16 mouse cellular contexts compared by ENCODE assay signal in genomic region chr3:38636806-38637205, GRCm38 (mm10).
"Had no signal": no experiment of that assay in that cellular context is flagged by ENCODE, and none has a peak within 500 bp of the region (broad histone marks: within the 10 kb centered on the region; RNA-seq: fewer than 3 reads in every experiment).

No protein-coding gene starts in this region.

- DNase-seq: retina, postnatal 1 day; right cerebral cortex, adult 18-20 months; right cerebral cortex, postnatal 14 days; right cerebral cortex, postnatal 25 days; right cerebral cortex, postnatal 4 days; spleen, adult 18-20 months; thymus, adult 18-20 months; thymus, adult 2 months; thymus, postnatal 14 days; thymus, postnatal 25 days; thymus, postnatal 36 days; thymus, postnatal 4 days had no signal

- H3K9me3 ChIP-seq: neural tube, embryonic 13.5 days; neural tube, embryonic 15.5 days; stomach, embryonic 15.5 days had no signal

- H3K27ac ChIP-seq: neural tube, embryonic 13.5 days; neural tube, embryonic 15.5 days; stomach, embryonic 15.5 days; stomach, postnatal 0 days had no signal

- H3K9ac ChIP-seq: neural tube, embryonic 13.5 days; neural tube, embryonic 15.5 days; stomach, embryonic 15.5 days had no signal

- H3K4me1 ChIP-seq: neural tube, embryonic 13.5 days; stomach, embryonic 15.5 days had no signal

- H3K27me3 ChIP-seq: neural tube, embryonic 13.5 days; neural tube, embryonic 15.5 days; stomach, embryonic 15.5 days had no signal

- H3K36me3 ChIP-seq: neural tube, embryonic 13.5 days; neural tube, embryonic 15.5 days; stomach, embryonic 15.5 days had no signal

- H3K4me2 ChIP-seq: neural tube, embryonic 13.5 days; neural tube, embryonic 15.5 days; stomach, embryonic 15.5 days had no signal

- H3K4me3 ChIP-seq: neural tube, embryonic 13.5 days; neural tube, embryonic 15.5 days; stomach, embryonic 15.5 days had no signal
